Mouse (Mus musculus) megakaryocyte, embryonic 14.5 days (primary cell): ENCODE data around the gene Igsf21.

Experiments used
- FLI1 ChIP-seq: IDR thresholded peaks from 2 replicates; pipeline ENCODE4 v1.6.1; 2012; ENCODE audit warnings: low read length, inconsistent platforms, mixed read lengths
- GATA1 ChIP-seq: IDR thresholded peaks from 3 replicates; pipeline ENCODE4 v1.6.1; 2012; ENCODE audit warnings: mixed read lengths, low read length, inconsistent platforms, borderline replicate concordance

- TF ChIP-seq FLI1 (no peak), GATA1 (no peak)
Observed at GRCm38 (mm10) chr4:140089676-140090075, 156.9 kb downstream of the Igsf21 start.
